Mouse (Mus musculus) WW6 (cell line): ENCODE results near the gene Gm14151.
"Not testable (repeated sequence)": the region's sequence is repeated elsewhere in the genome, so short reads cannot be mapped to it uniquely, and the experiment has no call there.

Experiments
- DNase-seq: peaks from one replicate; pipeline ENCODE4 v3.0.0-alpha.2; 2013; ENCODE audit warnings: low read depth, low spot score

The Gm14151 gene

GRCm38 (mm10) chr2:151092250-151092649, at the start of gene Gm14151:
TSS of gene Gm14151 (minus strand) at chr2:151092350.
- DNase-seq, result not testable (repeated sequence)

GRCm38 (mm10) chr2:151097945-151098344, 5.8 kb upstream of the Gm14151 start, which contains the start of gene Gm14147:
TSS of gene Gm14147 (plus strand) at chr2:151098245.
- DNase-seq, result not testable (repeated sequence)

- no peak for DNase-seq
Measured at GRCm38 (mm10) chr2:151056637-151057036, 35.5 kb downstream of the Gm14151 start.

- no peak for DNase-seq
Measured at GRCm38 (mm10) chr2:151040411-151040810, 51.7 kb downstream of the Gm14151 start.

- no peak for DNase-seq
Measured at GRCm38 (mm10) chr2:151039726-151040125, 52.4 kb downstream of the Gm14151 start.

- peak; percentile 79 for DNase-seq
Measured at GRCm38 (mm10) chr2:151039232-151039695, 52.9 kb downstream of the Gm14151 start, which contains the start of the genes Ninl and Nanp. TSS of gene Ninl (minus strand) at chr2:151039382. TSS of gene Nanp (minus strand) at chr2:151039398.

- no peak for DNase-seq
Measured at GRCm38 (mm10) chr2:151038811-151039222, 53.3 kb downstream of the Gm14151 start.

GRCm38 (mm10) chr2:151037876-151038552, 54.1 kb downstream of the Gm14151 start:
- no peak for DNase-seq

GRCm38 (mm10) chr2:151037292-151037691, 54.9 kb downstream of the Gm14151 start:
- no peak for DNase-seq
